Mouse (Mus musculus) stomach, postnatal 0 days (tissue): ENCODE data around the gene Setx. TPM values are rescaled to one million over a fixed set of nuclear protein-coding genes. Genes with fewer than 3 reads are reported as not detected.

Source experiments
- ATAC-seq: fragments of 200-750 bp; cut with Nextera tagmentation; 2 replicates; pipeline ENCODE4 v1.8.0; 2017; ENCODE audit not compliant: low FRiP score, low TSS enrichment
- DNase-seq: peaks from one replicate; pipeline ENCODE4 v3.0.0-alpha.2; 2016; ENCODE audit warnings: low spot score
- H3K27ac ChIP-seq: fragments of 300-500 bp; sonication (generic); replicated peaks from 2 replicates; pipeline ENCODE4 v1.5.1; 2014; ENCODE audit warnings: mild to moderate bottlenecking, control low read depth
- H3K27me3 ChIP-seq: fragments of 300-500 bp; sonication (generic); 2 replicates; pipeline ENCODE4 v1.6.1; 2014; ENCODE audit warnings: low read length; ENCODE audit not compliant: control insufficient read depth, insufficient read depth
- H3K36me3 ChIP-seq: fragments of 300-500 bp; sonication (generic); 2 replicates; pipeline ENCODE4 v1.6.1; 2014; ENCODE audit warnings: low read length, mixed read lengths; ENCODE audit not compliant: control insufficient read depth, insufficient read depth
- H3K4me1 ChIP-seq: fragments of 300-500 bp; sonication (generic); replicated peaks from 2 replicates; pipeline ENCODE4 v1.6.1; 2014; ENCODE audit warnings: antibody characterized with exemption; ENCODE audit not compliant: control insufficient read depth, insufficient read depth
- H3K4me2 ChIP-seq: fragments of 300-500 bp; sonication (generic); replicated peaks from 2 replicates; pipeline ENCODE4 v1.6.1; 2014; ENCODE audit warnings: low read depth, mild to moderate bottlenecking, control low read depth, moderate library complexity
- H3K4me3 ChIP-seq: fragments of 300-500 bp; sonication (generic); 2 replicates; pipeline ENCODE4 v1.5.1; 2014; ENCODE audit warnings: low read depth, low read length, control low read depth
- H3K9ac ChIP-seq: fragments of 300-500 bp; sonication (generic); 2 replicates; pipeline ENCODE4 v1.6.1; 2014; ENCODE audit warnings: mild to moderate bottlenecking, low read length, control low read depth, mixed read lengths
- H3K9me3 ChIP-seq: fragments of 300-500 bp; sonication (generic); 2 replicates; pipeline ENCODE4 v1.6.1; 2016; ENCODE audit warnings: low read length; ENCODE audit not compliant: control insufficient read depth
- CTCF ChIP-seq: IDR thresholded peaks from 2 replicates; pipeline ENCODE4 v1.5.1; 2016; ENCODE audit warnings: antibody characterized with exemption, low read depth, mild to moderate bottlenecking, moderate library complexity
- EP300 ChIP-seq: optimal IDR thresholded peaks from 2 replicates; pipeline ENCODE3; 2016; ENCODE audit warnings: antibody characterized with exemption
- WGBS: fragments of 180-500 bp; shearing (Covaris S2); extraction: QIAGEN DNeasy Blood & Tissue Kit; methylation state at CpG from one replicate; pipeline ENCODE4 v1.1.7; 2014; 5-methylcytosine and 5-hydroxymethylcytosine counted together
- polyA plus RNA-seq: library from polyadenylated mRNA; unstranded; fragments of >200 nt; fragmentation: Nextera tagmentation; extraction: Ambion mirVana; gene quantifications from 2 replicates; pipeline ENCODE4 v1.2.1, GENCODE M21; 2015

Gene Setx
- polyA plus RNA-seq, 1 experiment from 2014 or later = 4.8 TPM

DNA sequence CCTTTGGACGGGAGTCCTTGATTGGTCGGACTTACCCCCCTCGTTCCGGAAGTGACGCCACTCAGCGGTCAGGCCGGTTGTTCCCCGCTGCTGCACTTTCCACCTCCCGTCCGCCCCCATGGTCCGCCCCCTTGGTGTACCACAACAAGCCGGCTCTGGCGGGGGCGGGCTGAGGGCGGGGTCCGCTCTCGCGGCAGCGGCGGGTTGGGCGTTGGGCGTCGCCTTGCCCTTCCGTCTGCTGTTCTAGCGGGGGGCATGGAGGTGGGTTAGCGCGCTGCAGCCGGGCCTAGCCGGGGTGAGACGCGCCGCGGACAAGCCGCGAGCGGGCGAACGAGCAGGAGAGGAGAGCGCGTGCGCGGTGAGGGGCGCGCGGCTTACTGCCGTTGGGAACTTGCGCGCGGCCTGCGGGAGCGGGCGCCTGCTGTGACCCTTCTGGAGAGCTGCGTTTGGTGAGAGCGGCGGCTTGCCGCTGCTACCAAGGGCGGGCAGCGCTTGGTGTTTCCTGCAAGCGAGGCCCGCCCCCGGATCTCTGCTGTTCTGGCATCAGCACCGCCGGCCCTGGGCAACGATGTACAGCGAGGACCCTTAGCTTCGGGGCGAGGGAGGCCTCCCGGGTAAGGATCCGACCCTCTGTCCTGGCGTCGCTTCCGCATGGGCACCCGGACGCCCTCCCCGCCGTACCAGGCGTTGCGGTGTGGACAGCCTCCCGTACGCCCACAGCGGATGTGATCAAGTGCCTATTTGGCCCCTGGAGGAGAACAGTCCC lies 1.1 kb downstream of the Setx start:
- peak overlapping the region; percentile 96 for H3K27ac ChIP-seq
- H3K36me3 ChIP-seq = no peaks in the 10 kb centered on the region; the same call in 1 of the 2 replicates
- H3K9me3 ChIP-seq = no peaks in the 10 kb centered on the region
- ATAC-seq (peak; percentile 99), DNase-seq (peak; percentile 100)
- H3K4me2 ChIP-seq = peak overlapping the region; percentile 74
- peak overlapping the region; percentile 85 for H3K9ac ChIP-seq
- no peaks in the 10 kb centered on the region for H3K4me1 ChIP-seq
- WGBS = under 1% methylated on average over 71 of the region's 81 CpGs
- H3K4me3 ChIP-seq = peak overlapping the region; percentile 85
- no peaks in the 10 kb centered on the region for H3K27me3 ChIP-seq
- TF ChIP-seq CTCF = peak; percentile 28
- peak; percentile 47 for TF ChIP-seq EP300

DNA sequence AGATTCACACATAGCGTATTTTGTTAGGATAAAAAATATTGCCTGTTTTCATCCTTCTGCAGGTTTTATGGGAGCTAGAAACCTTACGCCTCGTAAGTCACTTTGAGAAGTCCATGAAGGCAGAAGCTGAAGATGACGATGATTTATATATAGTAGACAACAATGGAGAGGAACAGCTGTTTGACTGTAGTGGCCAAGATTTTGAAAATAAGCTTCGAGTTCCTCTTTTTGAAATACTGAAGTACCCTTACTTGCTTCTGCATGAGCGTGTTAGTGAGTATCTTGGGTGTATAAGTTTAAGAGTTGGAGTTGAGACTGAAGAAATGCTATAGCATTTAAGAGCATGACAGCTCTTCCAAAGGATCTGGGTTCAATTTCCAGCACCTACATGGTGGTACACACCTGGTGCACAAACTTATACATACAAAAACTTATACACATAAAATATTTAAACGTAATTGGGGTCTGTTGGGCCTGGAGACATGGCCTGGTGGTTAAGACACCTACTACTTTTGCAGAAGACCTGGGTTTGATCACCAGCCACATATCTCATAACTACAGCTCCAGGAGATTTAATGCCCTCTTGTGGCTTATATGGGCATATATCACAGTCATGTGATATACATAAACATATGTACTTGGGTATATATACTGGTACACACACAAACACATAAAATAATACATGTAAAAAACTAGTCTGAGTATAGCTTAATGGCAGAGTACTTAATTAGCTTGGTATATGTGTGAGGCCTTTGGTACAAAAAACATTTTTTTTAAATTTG lies 6.3 kb downstream of the Setx start:
- no peaks in the 10 kb centered on the region for H3K27me3 ChIP-seq
- no peak for DNase-seq
- no peak overlapping the region for H3K27ac ChIP-seq
- H3K9ac ChIP-seq = no peak overlapping the region
- TF ChIP-seq EP300 (no peak), CTCF (peak; percentile 48)
- H3K4me2 ChIP-seq = no peak overlapping the region
- H3K4me1 ChIP-seq = no peaks in the 10 kb centered on the region
- H3K36me3 ChIP-seq = peaks cover 3% of the 10 kb centered on the region; the same call in 1 of the 2 replicates
- no peak for ATAC-seq
- no peak overlapping the region for H3K4me3 ChIP-seq
- WGBS = 91% methylated on average over 7 of the region's 7 CpGs
- H3K9me3 ChIP-seq = no peaks in the 10 kb centered on the region

DNA sequence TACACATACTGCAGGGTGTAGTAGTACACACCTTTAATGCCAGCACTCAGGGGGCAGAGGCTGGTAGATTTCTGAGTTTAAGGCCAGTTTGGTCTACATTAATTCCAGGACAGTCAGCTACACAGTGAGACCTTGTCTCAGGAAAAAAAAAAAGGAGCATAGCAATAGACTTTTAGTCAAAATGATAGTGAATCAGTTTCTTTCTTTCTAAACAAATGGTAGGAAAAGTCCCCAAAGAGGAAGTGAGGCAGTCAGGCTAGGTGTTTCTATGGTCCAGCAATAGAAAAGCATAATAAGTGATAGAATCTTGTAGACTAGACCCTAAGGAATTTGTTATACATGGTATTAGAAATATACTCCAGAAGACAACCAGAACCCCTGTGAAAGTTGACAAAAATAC lies 11.2 kb downstream of the Setx start:
- TF ChIP-seq EP300 (no peak), CTCF (no peak)
- H3K27me3 ChIP-seq = no peaks in the 10 kb centered on the region
- no peak overlapping the region for H3K4me2 ChIP-seq
- DNase-seq = no peak
- no peak overlapping the region for H3K27ac ChIP-seq
- no peaks in the 10 kb centered on the region for H3K9me3 ChIP-seq
- H3K36me3 ChIP-seq = peaks cover 6% of the 10 kb centered on the region
- H3K9ac ChIP-seq = no peak overlapping the region
- no peaks in the 10 kb centered on the region for H3K4me1 ChIP-seq
- ATAC-seq = no peak
- H3K4me3 ChIP-seq = no peak overlapping the region

DNA sequence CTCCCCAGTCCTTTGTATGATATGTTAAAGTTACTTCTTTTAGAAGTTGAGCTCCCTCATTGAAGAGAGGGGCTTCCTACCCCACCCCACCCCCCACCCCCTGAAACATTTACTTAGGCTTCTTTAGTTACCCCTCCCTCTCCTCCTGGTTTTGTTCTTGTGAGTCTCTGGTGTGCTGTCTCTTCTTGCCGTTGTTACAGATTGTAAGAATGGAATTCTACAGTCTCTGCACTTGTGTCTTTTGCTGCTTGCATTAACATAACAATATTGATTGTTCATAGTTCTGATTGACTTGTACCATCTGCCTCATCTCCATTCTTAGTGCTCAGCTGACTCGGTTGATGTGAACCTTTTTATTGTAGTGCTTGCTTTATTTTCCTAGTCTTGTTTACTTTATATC lies 28.0 kb downstream of the Setx start:
- H3K4me3 ChIP-seq = no peak overlapping the region
- H3K27me3 ChIP-seq = no peaks in the 10 kb centered on the region
- peaks cover 3% of the 10 kb centered on the region; the same call in 1 of the 2 replicates for H3K36me3 ChIP-seq
- DNase-seq = no peak
- H3K9ac ChIP-seq = no peak overlapping the region
- H3K4me1 ChIP-seq = no peaks in the 10 kb centered on the region
- WGBS = 52% methylated on average over 2 of the region's 2 CpGs
- H3K9me3 ChIP-seq = no peaks in the 10 kb centered on the region
- TF ChIP-seq EP300 (no peak), CTCF (no peak)
- ATAC-seq = no peak
- H3K27ac ChIP-seq = no peak overlapping the region
- no peak overlapping the region for H3K4me2 ChIP-seq

DNA sequence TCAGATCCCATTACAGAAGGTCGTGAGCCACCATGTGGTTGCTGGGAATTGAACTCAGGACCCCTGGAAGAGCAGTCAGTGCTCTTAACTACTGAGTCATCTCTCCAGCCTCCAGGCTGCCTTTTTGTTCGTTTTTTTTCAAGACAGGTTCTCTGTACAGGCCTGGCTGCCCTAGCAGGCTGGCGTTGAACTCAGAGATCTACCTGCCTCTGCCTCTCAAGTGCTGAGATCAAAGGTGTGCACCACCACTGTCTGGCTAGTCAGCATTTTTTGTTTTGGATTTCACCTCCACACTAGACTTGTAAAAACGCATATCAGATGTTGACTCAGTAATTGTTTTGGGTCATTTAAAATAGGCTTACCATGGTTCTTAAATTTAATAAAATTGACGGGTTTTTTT lies 44.1 kb downstream of the Setx start:
- H3K9me3 ChIP-seq = no peaks in the 10 kb centered on the region
- TF ChIP-seq EP300 (no peak), CTCF (no peak)
- peaks cover 11% of the 10 kb centered on the region for H3K36me3 ChIP-seq
- DNase-seq (no peak), ATAC-seq (no peak)
- no peak overlapping the region for H3K4me2 ChIP-seq
- H3K27ac ChIP-seq = no peak overlapping the region
- H3K4me1 ChIP-seq = no peaks in the 10 kb centered on the region
- H3K27me3 ChIP-seq = no peaks in the 10 kb centered on the region
- no peak overlapping the region for H3K9ac ChIP-seq
- 90% methylated on average over 5 of the region's 5 CpGs for WGBS
- H3K4me3 ChIP-seq = no peak overlapping the region

DNA sequence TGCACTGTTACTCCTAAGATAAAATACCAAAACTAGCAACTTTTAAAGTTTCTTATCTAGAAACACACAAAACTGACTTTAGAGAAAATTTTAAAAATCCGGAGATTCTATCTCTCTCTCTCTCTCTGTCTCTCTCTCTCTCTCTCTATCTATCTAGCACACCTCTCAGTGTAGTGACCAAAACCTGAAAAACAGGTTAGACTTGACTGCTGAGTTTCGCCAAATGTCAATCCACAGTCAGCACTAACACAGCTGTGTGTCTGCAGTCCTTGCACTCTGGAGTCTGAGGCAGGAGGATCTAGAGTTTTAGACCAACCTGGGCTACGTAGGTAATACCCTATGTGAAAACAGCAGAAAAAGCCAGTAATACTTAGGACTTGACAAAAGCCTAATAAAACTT lies 50.9 kb downstream of the Setx start:
- Histone ChIP-seq H3K27me3 (no peaks in the 10 kb centered on the region), H3K9me3 (no peaks in the 10 kb centered on the region), H3K4me2 (no peak overlapping the region), H3K4me3 (no peak overlapping the region), H3K27ac (no peak overlapping the region), H3K36me3 (peaks cover 21% of the 10 kb centered on the region), H3K9ac (no peak overlapping the region), H3K4me1 (no peaks in the 10 kb centered on the region)
- no peak for TF ChIP-seq CTCF
- no peak for TF ChIP-seq EP300
- ATAC-seq = no peak
- 56% methylated on average over 3 of the region's 3 CpGs for WGBS
- no peak for DNase-seq
